Mouse (Mus musculus) embryonic facial prominence, embryonic 13.5 days (tissue): ENCODE measurements at regions not wholly inside any gene's neighbourhood (a gene's known extent, or its start where the extent isn't known, plus 50 kb on each side); places are given as distances from the start of the nearest gene placed in this dataset.

Source experiments
- ATAC-seq: fragments of 200-750 bp; cut with Nextera tagmentation; 2 replicates; pipeline ENCODE4 v1.8.0; 2017; ENCODE audit warnings: low read depth; ENCODE audit not compliant: insufficient number of reproducible peaks, insufficient read depth, low FRiP score, low TSS enrichment
- H3K27ac ChIP-seq: fragments of 300-500 bp; sonication (generic); 2 replicates; pipeline ENCODE4 v1.5.1; 2015; ENCODE audit warnings: moderate library complexity, mild to moderate bottlenecking, inconsistent platforms
- H3K27me3 ChIP-seq: fragments of 300-500 bp; sonication (generic); 2 replicates; pipeline ENCODE4 v1.6.1; 2015; ENCODE audit warnings: mild to moderate bottlenecking, inconsistent platforms
- H3K36me3 ChIP-seq: fragments of 300-500 bp; sonication (generic); 2 replicates; pipeline ENCODE4 v1.6.1; 2015; ENCODE audit warnings: mild to moderate bottlenecking, inconsistent platforms
- H3K4me1 ChIP-seq: fragments of 300-500 bp; sonication (generic); 2 replicates; pipeline ENCODE4 v1.6.1; 2015; ENCODE audit warnings: inconsistent platforms
- H3K4me2 ChIP-seq: fragments of 300-500 bp; sonication (generic); 2 replicates; pipeline ENCODE4 v1.6.1; 2015; ENCODE audit warnings: moderate library complexity, mild to moderate bottlenecking, inconsistent platforms
- H3K4me3 ChIP-seq: fragments of 300-500 bp; sonication (generic); 2 replicates; pipeline ENCODE4 v1.5.1; 2015; ENCODE audit warnings: mild to moderate bottlenecking, inconsistent platforms
- H3K9ac ChIP-seq: fragments of 300-500 bp; sonication (generic); 2 replicates; pipeline ENCODE4 v1.6.1; 2015; ENCODE audit warnings: mild to moderate bottlenecking, inconsistent platforms
- H3K9me3 ChIP-seq: fragments of 300-500 bp; sonication (generic); 2 replicates; pipeline ENCODE4 v1.6.1; 2016; ENCODE audit warnings: inconsistent platforms
- WGBS: fragments of 180-500 bp; shearing (Covaris S2); methylation state at CpG from one replicate; pipeline ENCODE4 v1.1.7; 2015; ENCODE audit warnings: mixed read lengths; 5-methylcytosine and 5-hydroxymethylcytosine counted together

DNA sequence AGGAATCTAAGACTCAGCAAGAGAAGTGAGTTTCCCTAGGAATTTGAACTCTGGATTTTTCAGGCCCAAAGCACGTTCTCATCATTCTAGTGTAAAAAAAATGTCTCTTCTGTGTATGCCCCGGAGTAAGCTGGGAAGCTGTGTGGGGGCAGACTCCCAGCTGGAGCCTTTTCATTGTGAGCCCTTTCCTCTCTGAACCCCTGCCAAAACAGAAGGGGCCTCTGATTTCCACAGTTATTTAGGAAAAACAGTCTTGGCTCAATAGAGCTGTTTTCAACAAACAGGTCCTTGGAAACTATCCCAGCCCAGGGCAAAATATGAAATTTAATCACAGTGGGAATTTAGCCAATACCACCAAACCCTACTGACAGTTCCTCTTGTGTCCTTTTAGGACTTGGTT is 70.2 kb upstream of the Srrm4 start:
- ATAC-seq, result no peak
- H3K4me1 ChIP-seq, result peaks cover 6% of the 10 kb centered on the region; the same call in 1 of the 2 replicates
- no peaks in the 10 kb centered on the region for H3K36me3 ChIP-seq
- no peak overlapping the region for H3K4me2 ChIP-seq
- 48% methylated on average over 2 of the region's 2 CpGs for WGBS
- H3K27me3 ChIP-seq, result no peaks in the 10 kb centered on the region
- no peaks in the 10 kb centered on the region for H3K9me3 ChIP-seq
- H3K27ac ChIP-seq, result no peak overlapping the region
- H3K9ac ChIP-seq, result no peak overlapping the region
- no peak overlapping the region for H3K4me3 ChIP-seq

- H3K4me2 ChIP-seq, result no peak overlapping the region
- no peaks in the 10 kb centered on the region for H3K27me3 ChIP-seq
- H3K4me3 ChIP-seq, result no peak overlapping the region
- ATAC-seq, result no peak
- H3K9ac ChIP-seq, result no peak overlapping the region
- no peak overlapping the region for H3K27ac ChIP-seq
- H3K9me3 ChIP-seq, result 0 out of 2 replicates have a peak, but pooled peaks cover 8% of the 10 kb centered on the region
- 84% methylated on average over 17 of the region's 17 CpGs for WGBS
- no peaks in the 10 kb centered on the region for H3K36me3 ChIP-seq
- no peaks in the 10 kb centered on the region for H3K4me1 ChIP-seq
These were observed 63.1 kb upstream of the Srrm4 start for GRCm38 (mm10) chr5:116654486-116655420.
